Mouse (Mus musculus) hindbrain, embryonic 13.5 days (tissue): ENCODE measurements at regions not wholly inside any gene's neighbourhood (a gene's known extent, or its start where the extent isn't known, plus 50 kb on each side); places are given as distances from the start of the nearest gene placed in this dataset.

ENCODE experiments used
- ATAC-seq: fragments of 200-750 bp; cut with Nextera tagmentation; 2 replicates; pipeline ENCODE4 v1.8.0; 2017; ENCODE audit warnings: moderate TSS enrichment; ENCODE audit not compliant: low FRiP score
- H3K27ac ChIP-seq: fragments of 300-500 bp; sonication (generic); 2 replicates; pipeline ENCODE4 v1.5.1; 2015; ENCODE audit warnings: inconsistent platforms, mild to moderate bottlenecking, moderate library complexity
- H3K27me3 ChIP-seq: fragments of 300-500 bp; sonication (generic); 2 replicates; pipeline ENCODE4 v1.6.1; 2015; ENCODE audit warnings: mild to moderate bottlenecking, inconsistent platforms
- H3K36me3 ChIP-seq: fragments of 300-500 bp; sonication (generic); 2 replicates; pipeline ENCODE4 v1.6.1; 2015; ENCODE audit warnings: mild to moderate bottlenecking, inconsistent platforms
- H3K4me1 ChIP-seq: fragments of 300-500 bp; sonication (generic); replicated peaks from 2 replicates; pipeline ENCODE4 v1.6.1; 2015; ENCODE audit warnings: inconsistent platforms
- H3K4me2 ChIP-seq: fragments of 300-500 bp; sonication (generic); 2 replicates; pipeline ENCODE4 v1.6.1; 2015; ENCODE audit warnings: inconsistent platforms, mild to moderate bottlenecking, moderate library complexity
- H3K4me3 ChIP-seq: fragments of 300-500 bp; sonication (generic); 2 replicates; pipeline ENCODE4 v1.5.1; 2015; ENCODE audit warnings: mild to moderate bottlenecking, inconsistent platforms
- H3K9ac ChIP-seq: fragments of 300-500 bp; sonication (generic); 2 replicates; pipeline ENCODE4 v1.6.1; 2015; ENCODE audit warnings: mild to moderate bottlenecking, inconsistent platforms
- H3K9me3 ChIP-seq: fragments of 300-500 bp; sonication (generic); 2 replicates; pipeline ENCODE4 v1.6.1; 2016; ENCODE audit warnings: inconsistent platforms
- WGBS: fragments of 180-500 bp; shearing (Covaris S2); methylation state at CpG from one replicate; pipeline ENCODE4 v1.1.7; 2015; 5-methylcytosine and 5-hydroxymethylcytosine counted together

DNA sequence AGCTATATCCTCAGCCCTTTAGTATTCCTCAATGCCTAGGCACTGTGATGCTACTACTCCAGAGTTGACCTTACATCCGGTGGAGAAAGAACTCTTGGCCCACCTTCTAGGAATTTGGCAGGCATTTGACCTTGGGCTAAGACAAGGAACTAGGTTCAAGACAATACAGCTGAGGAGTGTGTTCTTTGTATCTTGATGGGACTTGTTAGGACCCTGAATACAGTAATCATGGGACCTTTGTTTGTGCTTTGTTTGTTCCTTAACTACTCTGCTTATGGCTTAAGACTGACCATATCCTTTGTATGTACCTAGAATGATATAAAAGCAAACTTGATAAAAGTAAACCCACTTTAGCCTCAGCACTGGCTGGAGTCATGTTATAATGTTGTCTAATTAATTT lies 186.7 kb downstream of the Abcc12 start:
- Histone ChIP-seq H3K9me3 (no peaks in the 10 kb centered on the region; the same call in 1 of the 2 replicates), H3K4me3 (no peak overlapping the region)
- no peak for ATAC-seq

GRCm38 (mm10) chr8:86393374-86393773 lies 187.1 kb downstream of the Abcc12 start:
- no peak overlapping the region for H3K9ac ChIP-seq
- peaks cover 23% of the 10 kb centered on the region for H3K4me1 ChIP-seq
- no peak overlapping the region for H3K4me3 ChIP-seq
- H3K9me3 ChIP-seq, result no peaks in the 10 kb centered on the region; the same call in 1 of the 2 replicates
- H3K36me3 ChIP-seq, result no peaks in the 10 kb centered on the region
- no peaks in the 10 kb centered on the region for H3K27me3 ChIP-seq
- H3K4me2 ChIP-seq, result no peak overlapping the region
- H3K27ac ChIP-seq, result no peak overlapping the region
- WGBS, result 91% methylated on average over 2 of the region's 2 CpGs
- ATAC-seq, result no peak

More for the DNA sequence above, 186.7 kb downstream of the Abcc12 start:
- H3K27ac ChIP-seq, result no peak overlapping the region
- H3K36me3 ChIP-seq, result no peaks in the 10 kb centered on the region
- no peak overlapping the region for H3K9ac ChIP-seq
- 83% methylated on average over 1 of the region's 1 CpGs for WGBS
- no peaks in the 10 kb centered on the region for H3K27me3 ChIP-seq
- no peak overlapping the region for H3K4me2 ChIP-seq
- peaks cover 20% of the 10 kb centered on the region for H3K4me1 ChIP-seq

- no peak overlapping the region for H3K4me3 ChIP-seq
- no peak for ATAC-seq
- peak overlapping the region; percentile 91 for H3K27ac ChIP-seq
- H3K4me1 ChIP-seq, result peaks cover 31% of the 10 kb centered on the region
- H3K27me3 ChIP-seq, result no peaks in the 10 kb centered on the region
- 70% methylated on average over 8 of the region's 8 CpGs for WGBS
- no peaks in the 10 kb centered on the region for H3K36me3 ChIP-seq
- no peak overlapping the region for H3K9ac ChIP-seq
- H3K4me2 ChIP-seq, result no peak overlapping the region
- no peaks in the 10 kb centered on the region for H3K9me3 ChIP-seq
Measured at GRCm38 (mm10) chr8:86390715-86391114, 189.8 kb downstream of the Abcc12 start.

DNA sequence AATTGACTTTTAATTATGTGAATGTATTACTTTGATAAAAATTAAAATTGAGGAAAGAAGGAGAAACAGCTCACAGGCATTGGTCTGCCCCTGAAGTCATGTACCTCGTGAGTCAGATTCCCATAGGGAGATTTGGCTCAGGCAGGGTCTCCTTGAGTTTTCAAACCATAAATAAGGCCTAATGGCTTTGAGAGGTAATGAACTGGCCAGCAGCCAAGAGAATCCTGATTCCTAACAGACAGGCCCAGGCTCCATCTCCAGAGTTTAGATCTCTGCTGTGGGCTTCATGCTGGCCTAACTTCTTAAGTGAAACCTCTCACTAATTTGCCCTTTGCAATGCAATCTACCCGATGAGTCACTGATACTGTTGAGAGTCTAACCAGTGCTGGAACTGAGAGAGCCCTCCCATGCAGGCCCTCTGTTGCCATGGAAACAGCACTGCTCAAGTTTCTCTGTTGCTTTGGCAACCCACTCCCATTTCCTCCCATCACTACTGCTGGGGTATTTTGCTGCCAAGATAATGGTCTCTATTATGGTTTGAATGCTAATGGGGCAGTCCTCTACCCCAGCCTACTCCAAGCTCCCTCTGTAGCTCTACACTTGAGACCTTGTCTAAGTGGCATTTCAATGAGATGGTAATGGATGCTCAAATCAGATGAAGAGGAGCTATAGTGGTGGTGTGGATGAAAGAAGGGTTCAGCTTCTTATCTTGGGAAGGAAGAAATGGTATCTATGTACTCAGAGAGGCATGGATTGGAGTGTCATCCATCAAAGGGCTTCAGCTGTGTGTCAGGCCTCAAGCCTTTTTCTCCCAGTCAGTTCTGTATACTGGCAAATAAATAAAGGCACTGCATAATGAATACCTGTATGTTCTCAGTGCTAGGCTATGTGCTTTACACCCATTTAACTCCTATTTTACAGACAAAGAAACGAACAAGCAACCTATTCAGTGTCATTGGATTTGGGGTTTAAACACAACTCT lies 190.5 kb downstream of the Abcc12 start:
- ATAC-seq, result peak; percentile 94

GRCm38 (mm10) chr8:86385236-86385635 lies 195.2 kb downstream of the Abcc12 start:
- ATAC-seq, result peak; percentile 65
- WGBS, result 32% methylated on average over 7 of the region's 7 CpGs
- no peak overlapping the region for H3K4me2 ChIP-seq

More for the DNA sequence above, 190.5 kb downstream of the Abcc12 start:
- no peak overlapping the region for H3K9ac ChIP-seq
- peaks cover 37% of the 10 kb centered on the region for H3K4me1 ChIP-seq
- no peak overlapping the region for H3K4me3 ChIP-seq
- peak overlapping the region; percentile 91 for H3K27ac ChIP-seq
- no peaks in the 10 kb centered on the region for H3K9me3 ChIP-seq
- H3K4me2 ChIP-seq, result peak overlapping the region; percentile 6; the same call in 1 of the 2 replicates
- WGBS, result 19% methylated on average over 3 of the region's 3 CpGs
- no peaks in the 10 kb centered on the region for H3K27me3 ChIP-seq
- no peaks in the 10 kb centered on the region for H3K36me3 ChIP-seq

GRCm38 (mm10) chr8:86381977-86382376 lies 198.5 kb downstream of the Abcc12 start:
- WGBS, result 74% methylated on average over 10 of the region's 10 CpGs
- Histone ChIP-seq H3K27me3 (no peaks in the 10 kb centered on the region), H3K9me3 (0 out of 2 replicates have a peak, but pooled peaks cover 2% of the 10 kb centered on the region), H3K9ac (no peak overlapping the region), H3K4me1 (peaks cover 23% of the 10 kb centered on the region), H3K4me3 (no peak overlapping the region), H3K36me3 (no peaks in the 10 kb centered on the region), H3K4me2 (no peak overlapping the region), H3K27ac (no peak overlapping the region)
- ATAC-seq, result no peak

More at GRCm38 (mm10) chr8:86385236-86385635, 195.2 kb downstream of the Abcc12 start:
- H3K9ac ChIP-seq, result no peak overlapping the region
- no peaks in the 10 kb centered on the region for H3K36me3 ChIP-seq
- H3K27ac ChIP-seq, result peak overlapping the region; percentile 41; the same call in 1 of the 2 replicates
- peaks cover 45% of the 10 kb centered on the region for H3K4me1 ChIP-seq
- H3K4me3 ChIP-seq, result no peak overlapping the region
- H3K9me3 ChIP-seq, result no peaks in the 10 kb centered on the region
- H3K27me3 ChIP-seq, result no peaks in the 10 kb centered on the region

GRCm38 (mm10) chr8:86368062-86368461 lies 212.4 kb downstream of the Abcc12 start:
- Histone ChIP-seq H3K27me3 (no peaks in the 10 kb centered on the region), H3K27ac (peak overlapping the region; percentile 24), H3K9me3 (no peaks in the 10 kb centered on the region), H3K9ac (no peak overlapping the region), H3K36me3 (no peaks in the 10 kb centered on the region), H3K4me3 (no peak overlapping the region), H3K4me2 (no peak overlapping the region), H3K4me1 (peaks cover 16% of the 10 kb centered on the region)
- 39% methylated on average over 5 of the region's 5 CpGs for WGBS
- ATAC-seq, result no peak

GRCm38 (mm10) chr8:86366636-86367035 lies 213.8 kb downstream of the Abcc12 start:
- no peak overlapping the region for H3K4me2 ChIP-seq
- no peak overlapping the region for H3K9ac ChIP-seq
- H3K36me3 ChIP-seq, result no peaks in the 10 kb centered on the region
- no peak overlapping the region for H3K4me3 ChIP-seq
- H3K4me1 ChIP-seq, result peaks cover 16% of the 10 kb centered on the region
- no peaks in the 10 kb centered on the region for H3K27me3 ChIP-seq
- ATAC-seq, result no peak
- H3K27ac ChIP-seq, result 0 out of 2 replicates have a peak overlapping the region, but pooled peaks have one; percentile 15
- 96% methylated on average over 4 of the region's 4 CpGs for WGBS
- no peaks in the 10 kb centered on the region for H3K9me3 ChIP-seq

GRCm38 (mm10) chr8:86365726-86366125 lies 214.8 kb downstream of the Abcc12 start:
- Histone ChIP-seq H3K9me3 (no peaks in the 10 kb centered on the region), H3K9ac (no peak overlapping the region), H3K4me1 (peaks cover 16% of the 10 kb centered on the region), H3K27ac (peak overlapping the region; percentile 56), H3K4me2 (no peak overlapping the region), H3K27me3 (no peaks in the 10 kb centered on the region), H3K4me3 (no peak overlapping the region), H3K36me3 (no peaks in the 10 kb centered on the region)
- ATAC-seq, result no peak
- WGBS, result 55% methylated on average over 5 of the region's 5 CpGs

DNA sequence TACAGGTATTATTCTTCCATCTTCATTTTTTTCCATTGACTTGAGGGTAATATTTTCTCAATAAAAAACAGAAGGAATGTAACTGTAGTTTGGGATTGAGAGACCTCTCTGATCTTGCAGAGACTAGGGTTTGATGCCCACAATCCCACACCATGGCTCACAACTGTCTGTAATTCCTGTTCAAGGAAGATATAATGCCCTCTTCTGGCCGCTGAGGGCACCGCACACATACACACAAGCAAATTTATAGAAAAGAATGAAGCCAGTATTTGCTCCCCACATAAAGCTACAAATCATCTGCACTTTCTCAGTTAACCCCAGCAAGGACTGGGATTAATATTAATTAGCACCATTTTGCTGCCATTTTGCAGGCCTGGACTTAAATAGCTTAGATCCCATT lies 215.6 kb downstream of the Abcc12 start:
- Histone ChIP-seq H3K27ac (peak overlapping the region; percentile 48), H3K9ac (no peak overlapping the region), H3K4me2 (no peak overlapping the region), H3K4me3 (no peak overlapping the region), H3K27me3 (no peaks in the 10 kb centered on the region), H3K9me3 (no peaks in the 10 kb centered on the region), H3K4me1 (peaks cover 16% of the 10 kb centered on the region), H3K36me3 (no peaks in the 10 kb centered on the region)
- 54% methylated on average over 2 of the region's 2 CpGs for WGBS
- no peak for ATAC-seq

DNA sequence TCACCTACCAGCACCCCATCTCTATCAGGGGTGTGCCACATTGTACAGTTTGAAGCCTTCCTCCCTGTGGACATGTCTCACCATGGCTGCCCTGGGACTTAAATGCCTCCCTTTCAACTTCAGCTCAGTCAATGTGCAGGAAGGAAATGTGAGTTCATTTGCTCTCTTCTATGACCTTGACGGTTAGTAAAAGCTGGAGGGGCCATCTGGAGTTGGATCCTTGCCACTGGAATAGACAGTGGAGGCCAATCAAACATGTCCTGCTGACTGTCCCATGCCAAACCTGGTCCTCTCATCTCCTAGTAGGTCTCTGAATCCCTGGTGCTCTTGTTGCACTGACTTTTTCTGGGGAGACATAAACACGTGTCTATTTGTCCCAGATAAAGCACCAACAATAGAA lies 220.2 kb downstream of the Abcc12 start:
- WGBS, result 68% methylated on average over 2 of the region's 2 CpGs
- H3K4me1 ChIP-seq, result peaks cover 7% of the 10 kb centered on the region
- H3K4me2 ChIP-seq, result no peak overlapping the region
- ATAC-seq, result no peak
- H3K27ac ChIP-seq, result no peak overlapping the region; the same call in 1 of the 2 replicates
- H3K9ac ChIP-seq, result no peak overlapping the region
- H3K36me3 ChIP-seq, result no peaks in the 10 kb centered on the region
- no peaks in the 10 kb centered on the region for H3K9me3 ChIP-seq
- no peaks in the 10 kb centered on the region for H3K27me3 ChIP-seq
- H3K4me3 ChIP-seq, result no peak overlapping the region

GRCm38 (mm10) chr8:86359518-86359917 lies 221.0 kb downstream of the Abcc12 start:
- no peak overlapping the region for H3K4me3 ChIP-seq
- WGBS, result 17% methylated on average over 3 of the region's 3 CpGs
- no peak overlapping the region for H3K27ac ChIP-seq
- H3K27me3 ChIP-seq, result no peaks in the 10 kb centered on the region
- H3K9ac ChIP-seq, result no peak overlapping the region
- peak; percentile 39; the same call in 1 of the 2 replicates for ATAC-seq
- H3K4me2 ChIP-seq, result no peak overlapping the region
- H3K36me3 ChIP-seq, result no peaks in the 10 kb centered on the region
- H3K9me3 ChIP-seq, result no peaks in the 10 kb centered on the region
- peaks cover 4% of the 10 kb centered on the region for H3K4me1 ChIP-seq
